Mouse (Mus musculus): ENCODE data around the gene Gm6902.
"Not testable (repeated sequence)": the region's sequence is repeated elsewhere in the genome, so short reads cannot be mapped to it uniquely, and the experiment has no call there.

Gm6902 gene

DNA sequence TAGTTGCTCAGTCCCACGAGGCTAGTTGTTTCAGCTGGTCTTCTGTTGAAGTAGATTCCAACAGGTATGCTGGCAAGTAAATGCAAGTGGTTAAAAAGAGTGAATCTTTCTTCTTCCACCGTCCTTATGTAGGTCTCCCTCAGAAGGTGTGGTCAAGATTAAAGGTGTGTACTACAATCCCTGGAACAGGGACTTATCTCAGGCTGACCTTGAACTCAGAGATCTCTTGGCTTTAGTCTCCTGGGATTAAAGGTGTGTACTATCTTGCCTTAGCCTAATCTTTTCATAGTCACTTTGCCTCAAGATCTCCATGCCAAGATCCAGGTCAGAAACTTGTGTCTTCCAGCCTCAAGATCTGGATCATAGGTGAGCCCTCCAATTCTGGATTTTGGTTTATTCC lies at the start of gene Gm6902:
TSS of gene Gm6902 (minus strand) at position 101 of the 400 bp plus-strand sequence.
- DNase-seq (ENCODE audit: low spot score), result not testable (repeated sequence)

- DNase-seq (ENCODE audit: low spot score), result not testable (repeated sequence)
Observed at GRCm38 (mm10) chr7:23300892-23301291, 22.2 kb upstream of the Gm6902 start, which contains the start of gene Nlrp4e. Nlrp4e (plus strand) TSS chr7:23301192.

GRCm38 (mm10) chr7:23251582-23251981 lies 27.1 kb downstream of the Gm6902 start, which contains the start of gene Vmn1r166:
Vmn1r166 (minus strand) TSS chr7:23251682.
- DNase-seq (ENCODE audit: low spot score), result not testable (repeated sequence)

Measured in T-cell, adult 2 months (primary cell).